Mouse (Mus musculus) brain, embryonic 14.5 days (tissue): ENCODE data around the gene Dapk1.

Source experiments
- CTCF ChIP-seq: fragments of 200-500 bp; IDR thresholded peaks from 2 replicates; pipeline ENCODE4 v1.5.1; 2012; ENCODE audit warnings: inconsistent platforms, mild to moderate bottlenecking, moderate library complexity, borderline replicate concordance; ENCODE audit not compliant: insufficient read depth, insufficient read length; ENCODE audit errors: extremely low read depth
- POLR2A ChIP-seq: fragments of 200-500 bp; IDR thresholded peaks from 2 replicates; pipeline ENCODE4 v1.6.1; 2012; ENCODE audit warnings: mild to moderate bottlenecking, inconsistent platforms, borderline replicate concordance; ENCODE audit not compliant: poor library complexity, insufficient read depth, insufficient read length, severe bottlenecking; ENCODE audit errors: extremely low read depth

- TF ChIP-seq POLR2A (no peak), CTCF (no peak)
These were observed 89.2 kb downstream of the Dapk1 start for GRCm38 (mm10) chr13:60690921-60691320.
